Mouse (Mus musculus) intestine, embryonic 15.5 days (tissue): ENCODE measurements around the gene Vps9d1. TPM values are rescaled to one million over a fixed set of nuclear protein-coding genes. Genes with fewer than 3 reads are reported as not detected.

Experiments
- ATAC-seq: fragments of 200-750 bp; cut with Nextera tagmentation; 2 replicates; pipeline ENCODE4 v1.8.0; 2017; ENCODE audit warnings: moderate TSS enrichment, moderate library complexity
- H3K27ac ChIP-seq: fragments of 300-500 bp; sonication (generic); 2 replicates; pipeline ENCODE4 v1.5.1; 2015; ENCODE audit warnings: mild to moderate bottlenecking, inconsistent platforms
- H3K27me3 ChIP-seq: fragments of 300-500 bp; sonication (generic); replicated peaks from 2 replicates; pipeline ENCODE4 v1.6.1; 2015; ENCODE audit warnings: inconsistent platforms
- H3K36me3 ChIP-seq: fragments of 300-500 bp; sonication (generic); 2 replicates; pipeline ENCODE4 v1.6.1; 2015; ENCODE audit warnings: inconsistent platforms
- H3K4me1 ChIP-seq: fragments of 300-500 bp; sonication (generic); replicated peaks from 2 replicates; pipeline ENCODE4 v1.6.1; 2015; ENCODE audit warnings: inconsistent platforms
- H3K4me2 ChIP-seq: fragments of 300-500 bp; sonication (generic); replicated peaks from 2 replicates; pipeline ENCODE4 v1.6.1; 2015; ENCODE audit warnings: mild to moderate bottlenecking, inconsistent platforms
- H3K4me3 ChIP-seq: fragments of 300-500 bp; sonication (generic); replicated peaks from 2 replicates; pipeline ENCODE4 v1.5.1; 2015; ENCODE audit warnings: inconsistent platforms
- H3K9ac ChIP-seq: fragments of 300-500 bp; sonication (generic); 2 replicates; pipeline ENCODE4 v1.6.1; 2015; ENCODE audit warnings: inconsistent platforms
- H3K9me3 ChIP-seq: fragments of 300-500 bp; sonication (generic); 2 replicates; pipeline ENCODE4 v1.6.1; 2016; ENCODE audit warnings: inconsistent platforms
- WGBS: fragments of 180-500 bp; shearing (Covaris S2); methylation state at CpG from one replicate; pipeline ENCODE4 v1.1.7; 2015; 5-methylcytosine and 5-hydroxymethylcytosine counted together
- polyA plus RNA-seq: library from polyadenylated mRNA; unstranded; fragments of >200 nt; fragmentation: Nextera tagmentation; extraction: Ambion mirVana; gene quantifications from 2 replicates; pipeline ENCODE4 v1.2.1, GENCODE M21; 2015

Gene Vps9d1
- polyA plus RNA-seq, 1 experiment from 2014 or later, result 15.3 TPM

DNA sequence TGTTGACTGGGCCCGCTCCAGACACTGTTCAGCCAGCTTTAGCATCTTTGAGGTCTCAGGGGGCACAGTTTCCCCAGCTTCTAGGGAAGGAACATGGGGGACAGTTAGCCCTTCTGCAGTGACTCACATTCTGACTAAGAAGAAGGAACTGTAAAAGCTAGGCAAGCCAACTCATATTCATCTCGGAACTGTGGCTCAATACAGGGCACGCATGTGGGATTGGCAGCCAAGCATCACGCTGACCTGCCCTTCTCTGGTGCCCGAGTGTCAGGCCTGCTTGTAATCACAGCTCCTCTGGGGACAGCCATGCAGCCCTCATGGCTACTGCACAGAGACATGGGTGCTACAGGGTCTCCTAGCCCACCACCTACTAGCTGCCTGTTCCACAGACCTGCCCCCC, 3.2 kb downstream of the Vps9d1 start:
- Histone ChIP-seq H3K36me3 (peaks cover 30% of the 10 kb centered on the region), H3K27me3 (no peaks in the 10 kb centered on the region), H3K9ac (no peak overlapping the region), H3K4me2 (no peak overlapping the region), H3K9me3 (no peaks in the 10 kb centered on the region), H3K27ac (no peak overlapping the region), H3K4me1 (peaks cover 15% of the 10 kb centered on the region), H3K4me3 (no peak overlapping the region)
- 95% methylated on average over 5 of the region's 5 CpGs for WGBS
- ATAC-seq, result no peak

DNA sequence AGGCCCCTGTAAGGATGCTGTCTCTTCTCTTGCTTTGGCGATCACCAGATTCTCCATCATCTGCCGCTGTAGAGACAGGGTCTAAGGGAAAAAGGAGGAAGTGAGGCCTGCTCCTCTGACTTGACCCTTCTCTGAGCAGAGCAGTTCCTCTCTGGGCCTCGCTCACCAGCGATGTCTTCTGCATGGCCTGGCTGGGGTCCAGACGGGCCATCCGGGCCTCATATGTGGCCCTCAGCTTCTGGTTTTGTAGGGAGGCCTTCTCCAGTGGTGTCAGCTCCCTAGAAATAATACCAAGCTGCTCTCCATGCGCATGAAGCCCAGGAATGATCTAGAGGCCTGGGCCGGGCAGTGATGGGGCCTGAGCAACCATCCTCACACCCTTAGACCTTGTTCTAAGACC, 5.6 kb downstream of the Vps9d1 start:
- H3K4me2 ChIP-seq, result no peak overlapping the region
- H3K4me3 ChIP-seq, result no peak overlapping the region
- H3K36me3 ChIP-seq, result peaks cover 40% of the 10 kb centered on the region
- no peak for ATAC-seq
- H3K27ac ChIP-seq, result no peak overlapping the region
- H3K27me3 ChIP-seq, result no peaks in the 10 kb centered on the region
- no peak overlapping the region for H3K9ac ChIP-seq
- H3K4me1 ChIP-seq, result peaks cover 4% of the 10 kb centered on the region; the same call in 1 of the 2 replicates
- WGBS, result 91% methylated on average over 8 of the region's 8 CpGs
- no peaks in the 10 kb centered on the region for H3K9me3 ChIP-seq

- H3K36me3 ChIP-seq, result peaks cover 42% of the 10 kb centered on the region
- H3K27ac ChIP-seq, result no peak overlapping the region
- H3K27me3 ChIP-seq, result no peaks in the 10 kb centered on the region
- H3K9ac ChIP-seq, result no peak overlapping the region
- H3K4me3 ChIP-seq, result no peak overlapping the region
- no peak overlapping the region for H3K4me2 ChIP-seq
- H3K9me3 ChIP-seq, result no peaks in the 10 kb centered on the region
- WGBS, result 97% methylated on average over 6 of the region's 6 CpGs
- H3K4me1 ChIP-seq, result no peaks in the 10 kb centered on the region
- ATAC-seq, result no peak
Measured at GRCm38 (mm10) chr8:123247748-123248147, 6.4 kb downstream of the Vps9d1 start.

GRCm38 (mm10) chr8:123245543-123245942, 8.6 kb downstream of the Vps9d1 start:
- no peak overlapping the region for H3K4me2 ChIP-seq
- no peaks in the 10 kb centered on the region for H3K4me1 ChIP-seq
- H3K27ac ChIP-seq, result no peak overlapping the region
- peaks cover 38% of the 10 kb centered on the region for H3K36me3 ChIP-seq
- no peaks in the 10 kb centered on the region for H3K9me3 ChIP-seq
- no peaks in the 10 kb centered on the region for H3K27me3 ChIP-seq
- no peak for ATAC-seq
- no peak overlapping the region for H3K4me3 ChIP-seq
- 90% methylated on average over 12 of the region's 12 CpGs for WGBS
- no peak overlapping the region for H3K9ac ChIP-seq

DNA sequence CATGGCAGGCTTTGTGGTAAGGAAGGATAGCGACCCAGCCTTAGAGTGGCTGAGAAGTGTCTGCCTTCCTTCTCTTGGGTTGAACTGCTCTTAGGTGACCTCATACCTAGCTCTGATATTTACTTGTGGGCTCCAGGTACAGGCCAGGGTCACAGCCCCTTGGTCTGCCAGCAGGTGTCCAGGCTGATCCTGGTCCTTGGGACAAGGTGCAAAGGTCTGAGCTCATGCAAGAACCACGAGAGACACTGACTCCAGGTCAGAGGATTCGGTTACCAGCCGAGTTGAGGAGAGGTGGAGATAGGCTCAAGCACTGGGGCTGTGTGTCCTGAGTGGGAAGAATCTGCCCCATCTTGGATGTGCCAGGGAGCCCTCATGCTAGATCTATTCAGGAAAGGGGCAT, 9.8 kb downstream of the Vps9d1 start:
- no peak for ATAC-seq
- H3K36me3 ChIP-seq, result peaks cover 35% of the 10 kb centered on the region
- 93% methylated on average over 4 of the region's 4 CpGs for WGBS

GRCm38 (mm10) chr8:123243053-123243452, 11.1 kb downstream of the Vps9d1 start:
- Histone ChIP-seq H3K4me3 (no peak overlapping the region), H3K27ac (no peak overlapping the region), H3K9ac (no peak overlapping the region), H3K9me3 (no peaks in the 10 kb centered on the region), H3K36me3 (peaks cover 30% of the 10 kb centered on the region), H3K27me3 (no peaks in the 10 kb centered on the region), H3K4me2 (no peak overlapping the region), H3K4me1 (no peaks in the 10 kb centered on the region)
- WGBS, result 68% methylated on average over 11 of the region's 11 CpGs
- no peak for ATAC-seq

More for the DNA sequence above, 9.8 kb downstream of the Vps9d1 start:
- H3K27ac ChIP-seq, result no peak overlapping the region
- no peaks in the 10 kb centered on the region for H3K4me1 ChIP-seq
- H3K27me3 ChIP-seq, result no peaks in the 10 kb centered on the region
- H3K9me3 ChIP-seq, result no peaks in the 10 kb centered on the region
- H3K4me3 ChIP-seq, result no peak overlapping the region
- H3K4me2 ChIP-seq, result no peak overlapping the region
- no peak overlapping the region for H3K9ac ChIP-seq

GRCm38 (mm10) chr8:123242107-123242923, 11.8 kb downstream of the Vps9d1 start:
- no peak for ATAC-seq
- WGBS, result 83% methylated on average over 7 of the region's 7 CpGs

DNA sequence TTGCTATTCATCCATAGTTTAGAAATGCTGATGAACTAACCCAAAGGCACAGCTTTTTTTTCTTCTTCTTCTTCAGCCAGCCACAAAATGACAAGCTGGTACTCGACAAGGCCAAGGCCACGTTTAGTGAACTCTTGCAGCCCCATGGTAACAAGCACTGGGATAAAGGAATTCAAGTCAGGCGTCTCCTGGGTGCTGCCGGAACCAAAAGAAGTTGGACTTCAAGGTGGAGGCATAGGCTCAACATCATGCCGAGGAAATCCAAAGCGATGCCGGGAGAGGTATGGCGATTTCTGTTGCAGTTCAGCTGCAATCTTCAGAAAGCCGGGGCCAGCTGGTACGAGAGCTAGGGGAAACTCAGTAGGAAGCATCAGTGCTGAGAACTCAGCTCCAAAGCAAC, 14.8 kb downstream of the Vps9d1 start:
- Histone ChIP-seq H3K4me2 (no peak overlapping the region), H3K4me1 (peaks cover 18% of the 10 kb centered on the region), H3K4me3 (no peak overlapping the region), H3K9me3 (no peaks in the 10 kb centered on the region), H3K27me3 (peaks cover 11% of the 10 kb centered on the region), H3K9ac (no peak overlapping the region), H3K36me3 (0 out of 2 replicates have a peak, but pooled peaks cover 4% of the 10 kb centered on the region), H3K27ac (no peak overlapping the region)
- ATAC-seq, result no peak
- WGBS, result 91% methylated on average over 10 of the region's 10 CpGs

More at GRCm38 (mm10) chr8:123242107-123242923, 11.8 kb downstream of the Vps9d1 start:
- Histone ChIP-seq H3K9ac (no peak overlapping the region), H3K27ac (no peak overlapping the region), H3K27me3 (no peaks in the 10 kb centered on the region), H3K36me3 (peaks cover 24% of the 10 kb centered on the region), H3K4me1 (no peaks in the 10 kb centered on the region), H3K9me3 (no peaks in the 10 kb centered on the region), H3K4me3 (no peak overlapping the region), H3K4me2 (no peak overlapping the region)

DNA sequence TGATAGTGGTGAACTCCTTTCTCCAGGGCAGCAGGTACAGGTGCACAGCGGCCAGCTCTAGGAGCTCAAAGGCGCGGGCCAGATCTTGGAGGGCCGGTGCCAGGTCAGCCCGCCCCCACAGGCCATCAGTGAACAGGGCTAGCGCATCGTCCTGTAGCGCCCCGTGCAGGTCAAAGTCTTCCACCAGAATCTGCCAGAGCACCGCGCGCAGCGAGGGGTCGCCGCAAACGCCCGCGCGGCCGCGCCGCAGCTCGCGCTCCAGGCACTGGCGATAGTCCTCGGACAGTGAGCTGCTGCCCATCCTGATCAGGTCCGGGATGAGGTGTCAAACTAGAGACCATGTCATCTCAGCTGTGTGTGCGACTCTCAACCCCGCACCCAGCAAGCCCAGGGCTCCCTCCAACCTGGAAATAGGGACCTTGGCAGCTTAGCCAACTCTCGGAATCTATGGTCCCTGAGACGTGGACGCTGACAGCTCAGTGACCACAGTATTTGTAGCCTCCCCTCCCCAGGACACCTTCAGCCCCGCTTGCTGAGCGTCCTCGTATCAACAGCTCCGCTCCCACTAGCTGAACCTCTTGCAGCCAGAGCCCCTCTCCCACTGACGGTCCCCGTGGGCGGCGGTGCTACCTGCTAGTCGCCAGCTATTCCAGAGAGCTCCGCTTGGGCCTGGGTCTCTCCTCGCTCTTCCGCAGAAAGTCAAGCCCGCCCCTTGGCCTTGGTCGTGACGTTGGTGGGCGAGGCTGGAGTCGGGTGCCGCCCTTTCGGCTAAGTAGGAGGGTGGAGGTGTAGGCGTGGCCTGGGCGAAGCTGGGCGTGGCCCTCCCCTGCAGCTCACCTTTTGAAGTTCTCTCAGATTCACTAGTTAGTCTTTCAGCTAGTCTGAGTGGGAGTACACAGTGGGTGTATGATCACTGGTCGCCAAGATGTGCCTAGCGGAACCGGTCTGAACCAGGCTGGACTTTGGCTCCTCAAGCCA, 18.3 kb downstream of the Vps9d1 start, which contains the start of gene Spata2l:
Spata2l (minus strand) TSS at position 714 of the 978 bp plus-strand sequence.
- ATAC-seq, result peak; percentile 90
- Histone ChIP-seq H3K4me3 (peak within 1 kb of the TSS; percentile 52), H3K27ac (no peak within 1 kb of the TSS), H3K4me2 (peak within 1 kb of the TSS; percentile 91), H3K9me3 (no peaks in the 10 kb centered on the region), H3K27me3 (peaks cover 22% of the 10 kb centered on the region), H3K36me3 (no peaks in the 10 kb centered on the region), H3K9ac (peak within 1 kb of the TSS; percentile 39), H3K4me1 (peaks cover 18% of the 10 kb centered on the region)
- WGBS, result under 1% methylated on average over 57 of the region's 57 CpGs

GRCm38 (mm10) chr8:123234918-123235519, 19.1 kb downstream of the Vps9d1 start:
- Histone ChIP-seq H3K4me1 (peaks cover 18% of the 10 kb centered on the region), H3K4me3 (peak overlapping the region; percentile 52), H3K9ac (peak overlapping the region; percentile 39), H3K27me3 (peaks cover 22% of the 10 kb centered on the region), H3K4me2 (peak overlapping the region; percentile 91), H3K27ac (no peak overlapping the region), H3K9me3 (no peaks in the 10 kb centered on the region), H3K36me3 (no peaks in the 10 kb centered on the region)
- WGBS, result 36% methylated on average over 13 of the region's 13 CpGs
- ATAC-seq, result 0 out of 2 replicates have a peak, but pooled peaks have one; percentile 11

DNA sequence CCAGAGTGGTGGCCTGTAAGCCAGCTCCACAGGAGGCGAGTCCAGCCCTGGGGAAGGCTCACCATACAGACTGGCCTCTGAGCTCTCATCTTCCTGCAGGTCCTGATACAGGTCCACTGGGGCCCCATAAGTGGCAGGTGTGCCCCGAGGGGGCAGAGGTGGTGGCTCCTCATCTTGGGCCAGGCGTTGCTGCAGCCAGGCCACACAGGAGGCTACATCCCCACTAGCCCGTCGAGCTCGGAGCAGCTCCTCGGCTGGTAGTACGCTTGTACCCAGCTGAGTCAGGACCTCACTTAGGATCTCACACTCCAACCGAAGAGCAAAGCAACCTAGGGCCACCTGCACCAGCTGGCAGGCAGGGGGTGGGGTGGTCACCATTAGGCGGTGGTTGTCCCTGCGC, 20.4 kb downstream of the Vps9d1 start:
- no peak for ATAC-seq
- peaks cover 22% of the 10 kb centered on the region for H3K27me3 ChIP-seq
- 81% methylated on average over 11 of the region's 11 CpGs for WGBS
- H3K36me3 ChIP-seq, result no peaks in the 10 kb centered on the region
- no peak overlapping the region for H3K4me3 ChIP-seq
- H3K9ac ChIP-seq, result no peak overlapping the region
- no peaks in the 10 kb centered on the region for H3K9me3 ChIP-seq
- H3K27ac ChIP-seq, result no peak overlapping the region
- H3K4me2 ChIP-seq, result no peak overlapping the region
- H3K4me1 ChIP-seq, result peaks cover 18% of the 10 kb centered on the region

- Histone ChIP-seq H3K36me3 (no peaks in the 10 kb centered on the region), H3K4me3 (no peak overlapping the region), H3K4me1 (peaks cover 18% of the 10 kb centered on the region), H3K9me3 (no peaks in the 10 kb centered on the region), H3K27me3 (peaks cover 22% of the 10 kb centered on the region), H3K9ac (no peak overlapping the region), H3K27ac (no peak overlapping the region), H3K4me2 (no peak overlapping the region)
- 65% methylated on average over 13 of the region's 13 CpGs for WGBS
- no peak for ATAC-seq
Measured at GRCm38 (mm10) chr8:123233300-123233699, 20.8 kb downstream of the Vps9d1 start.
